Mouse (Mus musculus) kidney, postnatal 25 days (tissue): ENCODE measurements around the gene Gdpd2.

Source experiments
- DNase-seq, 2 experiments: peaks; one replicate each; pipeline ENCODE4 v3.0.0; 2021; ENCODE audit warnings: mixed read lengths in 2 of 2

Gene Gdpd2

DNA sequence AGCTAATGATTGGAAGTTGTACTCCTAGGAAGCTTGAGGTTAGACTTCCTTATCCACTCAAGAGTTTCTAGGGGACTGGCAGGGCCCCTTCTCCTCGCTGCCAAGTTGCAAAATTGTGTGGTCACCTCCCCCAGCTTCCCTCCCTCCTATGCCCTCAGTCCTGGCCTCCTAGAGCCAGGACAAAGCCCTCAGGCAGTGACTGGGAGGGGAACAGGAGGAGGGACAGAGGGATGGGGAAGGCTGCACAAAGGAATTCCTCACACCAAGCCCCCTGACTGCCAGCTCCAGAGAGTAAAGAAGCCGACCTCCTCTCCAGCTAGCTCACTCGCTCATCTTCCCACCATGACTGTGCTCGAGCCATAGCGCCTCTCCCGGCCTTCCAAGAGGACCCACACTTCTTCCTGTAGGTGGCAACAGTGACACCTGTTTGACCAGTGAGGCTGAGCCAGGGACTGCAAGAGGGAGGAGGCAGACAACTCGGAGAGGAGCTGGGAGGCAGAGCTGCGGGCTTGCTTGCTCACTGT is at the start of gene Gdpd2:
TSS of gene Gdpd2 (plus strand) at position 209 of the 524 bp plus-strand sequence.
- peak; percentile 49 to 73 for DNase-seq

GRCm38 (mm10) chrX:100686527-100686926 is 43.1 kb upstream of the Gdpd2 start:
- DNase-seq = no peak

- no peak for DNase-seq
Observed at GRCm38 (mm10) chrX:100687360-100688032, 42.2 kb upstream of the Gdpd2 start.

GRCm38 (mm10) chrX:100688033-100688370 is 41.7 kb upstream of the Gdpd2 start:
- no peak for DNase-seq

DNA sequence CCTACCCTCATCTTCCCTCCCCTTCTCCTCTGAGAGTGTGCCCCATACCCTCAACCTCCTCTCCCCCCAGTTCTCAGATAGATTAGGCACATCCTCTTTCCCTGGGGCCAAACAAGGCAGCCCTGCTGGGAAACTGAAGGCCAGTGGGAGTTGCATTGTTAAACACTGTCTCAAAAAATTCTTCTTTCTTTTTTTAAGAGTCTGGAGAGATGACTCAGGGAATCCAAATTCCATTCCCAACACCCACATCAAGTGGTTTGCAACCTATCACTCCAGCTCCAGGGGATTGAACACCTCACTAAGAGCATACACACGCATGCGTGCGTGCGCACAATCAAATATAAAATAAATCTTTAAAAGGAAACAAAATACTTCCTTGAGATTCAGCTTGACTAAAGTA is 32.9 kb upstream of the Gdpd2 start:
- DNase-seq = no peak

DNA sequence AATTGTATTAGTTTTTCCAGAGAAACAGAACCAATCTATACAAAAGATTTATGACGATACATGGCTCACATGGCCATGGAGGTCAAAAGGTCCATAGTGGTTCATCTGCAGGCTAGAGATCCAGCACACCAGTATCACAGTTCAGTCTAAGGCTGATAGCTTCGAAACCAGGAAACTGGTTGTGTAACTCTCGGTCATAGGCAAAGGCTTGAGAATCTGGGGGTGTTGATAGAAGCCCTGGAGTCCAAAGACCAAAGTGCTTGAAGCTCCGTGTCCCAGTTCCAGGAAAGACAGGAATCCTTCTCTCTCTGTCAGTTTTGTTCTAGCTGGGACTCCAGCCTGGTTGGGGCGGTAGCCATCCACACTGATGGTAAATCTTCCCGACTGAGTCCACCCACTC is 21.6 kb upstream of the Gdpd2 start:
- peak; percentile 13 to 47 for DNase-seq

DNA sequence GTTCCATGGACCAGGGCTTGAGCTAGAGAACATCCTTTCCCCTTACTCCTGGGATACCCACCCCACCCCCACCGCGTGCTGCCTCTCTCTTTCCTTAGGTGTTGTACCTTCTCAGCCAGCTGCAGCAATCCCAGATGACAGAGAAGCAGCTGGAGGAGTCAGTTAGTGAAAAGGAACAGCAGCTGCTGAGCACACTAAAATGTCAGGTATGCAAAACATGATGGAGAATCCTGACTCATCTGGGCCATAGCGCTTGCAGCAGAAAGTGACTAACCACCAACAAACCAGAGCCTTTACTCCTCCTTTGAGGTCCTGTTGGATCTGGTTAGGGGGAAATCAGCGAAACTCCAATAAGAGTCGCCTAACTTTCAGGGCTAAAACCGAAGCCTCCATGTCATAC is 13.5 kb upstream of the Gdpd2 start:
- DNase-seq = no peak

DNA sequence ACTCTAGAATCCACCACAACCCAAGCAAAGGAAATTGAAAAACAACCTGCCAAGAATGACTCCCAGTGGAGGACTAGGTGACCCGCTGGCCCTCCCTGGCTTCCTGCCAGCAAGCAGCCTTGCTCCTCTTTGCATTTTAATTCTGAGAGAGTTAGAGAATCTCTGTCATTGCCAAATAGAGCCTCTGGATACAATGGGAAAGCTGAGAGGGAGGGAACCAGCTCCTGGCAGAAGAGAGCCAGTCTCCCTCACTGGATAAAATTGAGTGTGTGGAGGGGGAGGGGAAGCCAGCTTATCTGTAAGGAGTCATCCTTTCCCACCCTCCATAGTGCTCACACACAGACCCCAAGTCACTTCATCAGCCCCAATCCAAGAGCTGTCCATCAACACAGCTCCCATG is 726 bp upstream of the Gdpd2 start:
- DNase-seq = peak; percentile 67 to 78

- no peak for DNase-seq
Observed at GRCm38 (mm10) chrX:100730266-100730665, 593 bp downstream of the Gdpd2 start.

- DNase-seq = peak; percentile 53 to 79
Observed at GRCm38 (mm10) chrX:100734359-100734758, 4.7 kb downstream of the Gdpd2 start.

- peak; percentile 75 to 78 for DNase-seq
Observed at GRCm38 (mm10) chrX:100738918-100739317, 9.2 kb downstream of the Gdpd2 start.

DNA sequence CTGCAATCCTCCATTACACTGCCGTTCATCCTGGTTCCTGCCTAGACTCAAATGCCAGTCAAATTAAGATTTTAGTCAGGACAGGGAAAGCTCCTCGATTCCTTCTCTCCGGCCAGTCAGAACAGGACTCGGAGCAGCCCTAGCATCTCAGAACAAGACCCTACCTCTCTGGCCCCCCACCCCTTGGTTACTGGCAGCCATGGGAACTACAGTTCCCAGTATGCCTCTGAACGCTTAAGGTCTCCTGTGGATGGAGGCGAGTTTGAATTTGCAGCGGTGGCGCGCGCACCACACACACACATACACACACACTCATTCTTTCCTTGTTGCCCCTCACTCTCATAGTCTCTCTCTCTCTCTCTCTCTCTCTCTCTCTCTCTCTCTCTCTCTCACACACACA is 9.8 kb downstream of the Gdpd2 start:
- DNase-seq = no peak

- no peak for DNase-seq
Observed at GRCm38 (mm10) chrX:100740785-100741184, 11.1 kb downstream of the Gdpd2 start.

DNA sequence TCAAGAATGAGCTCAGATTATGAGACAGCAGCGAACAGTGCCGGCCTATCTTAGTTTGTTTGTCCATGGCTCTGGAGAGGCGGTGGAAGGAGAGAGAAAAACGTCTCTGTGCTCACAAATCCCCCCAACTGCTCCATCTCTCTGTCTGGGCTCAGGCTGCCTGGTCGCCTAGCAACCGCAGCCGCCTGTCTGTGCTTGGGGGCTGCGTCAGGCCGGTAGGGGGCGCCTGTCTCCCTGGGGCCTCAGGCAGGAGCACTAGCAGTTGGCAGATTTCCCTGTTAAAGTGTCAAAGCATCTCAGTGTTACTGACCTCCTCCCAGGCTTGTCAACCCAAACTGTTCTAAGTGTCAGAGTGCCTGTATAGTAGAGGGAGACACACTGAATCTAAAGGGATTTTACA is 12.3 kb downstream of the Gdpd2 start:
- DNase-seq = peak; percentile 50 to 53

DNA sequence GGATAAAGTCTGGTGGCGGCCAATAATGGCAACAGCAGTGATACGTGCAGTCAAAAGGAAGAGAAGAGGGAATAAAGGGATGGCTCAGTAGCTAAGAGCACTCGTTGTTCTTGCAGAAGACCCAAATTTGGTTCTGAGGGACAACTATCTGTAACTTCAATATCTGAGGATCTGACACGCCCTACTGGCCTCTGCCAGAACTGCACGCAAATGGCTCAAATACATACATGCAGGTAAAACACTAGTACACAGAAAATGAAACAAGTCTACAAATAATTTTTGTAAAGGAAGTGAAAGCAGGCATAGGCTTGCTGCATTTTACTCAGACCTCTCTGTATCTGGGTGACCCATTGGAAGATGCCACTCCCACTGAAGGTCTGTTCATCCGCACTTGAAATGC is 36.2 kb downstream of the Gdpd2 start:
- DNase-seq = no peak

GRCm38 (mm10) chrX:100767181-100767884 is 37.7 kb downstream of the Gdpd2 start, which contains the start of gene Dlg3:
Gene Dlg3 (plus strand): TSS chrX:100767722.
- DNase-seq = peak in 1 of 2 experiments; percentile 17

GRCm38 (mm10) chrX:100767885-100768626 is 38.4 kb downstream of the Gdpd2 start:
- no peak for DNase-seq

- DNase-seq = no peak
Observed at GRCm38 (mm10) chrX:100769281-100769680, 39.6 kb downstream of the Gdpd2 start.

- DNase-seq = peak; percentile 75 to 80
Observed at GRCm38 (mm10) chrX:100774341-100774811, 44.7 kb downstream of the Gdpd2 start.

GRCm38 (mm10) chrX:100775405-100775804 is 45.7 kb downstream of the Gdpd2 start:
- DNase-seq = no peak

- peak; percentile 48 to 69 for DNase-seq
Observed at GRCm38 (mm10) chrX:100776494-100776893, 46.8 kb downstream of the Gdpd2 start.

DNA sequence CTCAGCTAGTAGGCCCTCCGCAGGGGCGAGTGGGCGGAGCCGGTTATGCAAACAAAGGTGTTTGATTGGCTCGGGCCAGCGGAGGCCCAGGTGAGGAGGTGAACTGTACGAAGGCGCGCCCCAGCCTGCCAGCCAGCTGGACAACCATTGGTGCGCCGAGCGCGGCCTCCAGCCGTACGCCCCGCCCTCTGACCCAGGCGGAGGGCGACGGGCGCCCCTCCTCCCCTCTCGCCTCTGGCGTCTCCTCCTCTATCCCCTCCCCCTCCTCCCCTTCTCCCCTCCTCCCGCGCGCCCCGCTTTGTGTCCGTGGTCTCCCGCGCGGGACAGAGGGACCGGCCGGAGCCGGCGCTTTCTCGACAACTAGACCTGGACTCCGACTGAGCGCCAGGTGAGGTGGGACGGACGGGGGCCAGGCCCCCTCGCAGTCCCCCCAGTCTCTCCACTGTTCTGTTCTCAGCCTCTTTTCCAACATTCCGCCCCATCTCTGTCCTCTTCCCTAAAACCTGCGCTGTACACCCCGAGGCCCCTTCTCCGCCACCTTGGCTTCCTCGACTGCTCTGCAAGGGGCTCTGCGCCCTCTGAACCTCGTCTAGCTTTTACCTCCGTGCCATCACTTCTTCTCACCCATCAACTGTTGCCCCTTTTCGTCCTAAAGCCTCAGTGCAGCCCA is 47.4 kb downstream of the Gdpd2 start:
- peak; percentile 85 to 95 for DNase-seq
